Mouse (Mus musculus) lung, postnatal 0 days (tissue): Measurements from ENCODE around the gene Tssk2.

Experiments used
- CTCF ChIP-seq: IDR thresholded peaks from 2 replicates; pipeline ENCODE4 v1.5.1; 2016; ENCODE audit warnings: antibody characterized with exemption, mild to moderate bottlenecking
- EP300 ChIP-seq: IDR thresholded peaks from 2 replicates; pipeline ENCODE4 v1.6.1; 2016; ENCODE audit warnings: antibody characterized with exemption, mild to moderate bottlenecking, control low read depth

GRCm38 (mm10) chr16:17848928-17849327 is 49.5 kb upstream of the Tssk2 start:
- TF ChIP-seq CTCF (peak; percentile 82), EP300 (no peak)
